Mouse (Mus musculus) layer of hippocampus, adult 11-12 months (tissue): ENCODE results near the gene Pde2a.

Experiments
- DNase-seq: peaks from one replicate; pipeline ENCODE4 v3.0.0; 2022; ENCODE audit warnings: low spot score

Gene Pde2a

GRCm38 (mm10) chr7:101403831-101404230 lies 17.7 kb upstream of the Pde2a start:
- no peak for DNase-seq

- no peak for DNase-seq
Observed at GRCm38 (mm10) chr7:101410267-101410936, 11.1 kb upstream of the Pde2a start, which contains the start of gene Gm45837. Gm45837 (plus strand) TSS chr7:101410886.

- DNase-seq: peak; percentile 92
Observed at GRCm38 (mm10) chr7:101412796-101413195, 8.7 kb upstream of the Pde2a start.

- DNase-seq: no peak
Observed at GRCm38 (mm10) chr7:101414209-101414608, 7.3 kb upstream of the Pde2a start.

- DNase-seq: no peak
Observed at GRCm38 (mm10) chr7:101414661-101415511, 6.6 kb upstream of the Pde2a start.

- DNase-seq: no peak
Observed at GRCm38 (mm10) chr7:101415512-101416100, 5.9 kb upstream of the Pde2a start.

- DNase-seq: no peak
Observed at GRCm38 (mm10) chr7:101416391-101416790, 5.1 kb upstream of the Pde2a start.

GRCm38 (mm10) chr7:101419013-101419770 lies 2.3 kb upstream of the Pde2a start:
- DNase-seq: no peak

- no peak for DNase-seq
Observed at GRCm38 (mm10) chr7:101422069-101422468, 578 bp downstream of the Pde2a start.

GRCm38 (mm10) chr7:101422646-101423045 lies 1.2 kb downstream of the Pde2a start:
- DNase-seq: no peak

- no peak for DNase-seq
Observed at GRCm38 (mm10) chr7:101423970-101424369, 2.5 kb downstream of the Pde2a start.

GRCm38 (mm10) chr7:101426692-101427091 lies 5.2 kb downstream of the Pde2a start:
- no peak for DNase-seq

GRCm38 (mm10) chr7:101427736-101428135 lies 6.2 kb downstream of the Pde2a start:
- peak; percentile 57 for DNase-seq

GRCm38 (mm10) chr7:101435038-101435437 lies 13.5 kb downstream of the Pde2a start:
- no peak for DNase-seq

GRCm38 (mm10) chr7:101437876-101438275 lies 16.4 kb downstream of the Pde2a start:
- DNase-seq: no peak

GRCm38 (mm10) chr7:101443093-101443492 lies 21.6 kb downstream of the Pde2a start:
- no peak for DNase-seq

GRCm38 (mm10) chr7:101444211-101444610 lies 22.7 kb downstream of the Pde2a start:
- no peak for DNase-seq

- DNase-seq: no peak
Observed at GRCm38 (mm10) chr7:101449855-101450254, 28.4 kb downstream of the Pde2a start.

GRCm38 (mm10) chr7:101450422-101451401 lies 29.2 kb downstream of the Pde2a start:
- DNase-seq: peak; percentile 89

- no peak for DNase-seq
Observed at GRCm38 (mm10) chr7:101452669-101453068, 31.2 kb downstream of the Pde2a start.

GRCm38 (mm10) chr7:101453296-101453695 lies 31.8 kb downstream of the Pde2a start:
- DNase-seq: no peak
